Mouse (Mus musculus) adrenal gland, adult 8-10 months (tissue): ENCODE results near the gene Olfr643. TPM values are rescaled to one million over a fixed set of nuclear protein-coding genes. Genes with fewer than 3 reads are reported as not detected.
"Not testable (repeated sequence)": the region's sequence is repeated elsewhere in the genome, so short reads cannot be mapped to it uniquely, and the experiment has no call there.

Experiments used
- DNase-seq: peaks from one replicate; pipeline ENCODE4 v3.0.0; 2022
- total RNA-seq, 4 experiments: library from RNA; stranded (reverse); gene quantifications; 2 replicates each; pipeline ENCODE4 v1.2.4; 2022

Olfr643 gene
- total RNA-seq, 4 experiments from 2014 or later = not detected

- no peak for DNase-seq
Measured at GRCm38 (mm10) chr7:104017203-104017602, 120.0 kb downstream of the Olfr643 start, which contains the start of gene Olfr639. Gene Olfr639 (minus strand): TSS chr7:104017303.

GRCm38 (mm10) chr7:103999124-103999523 is 138.1 kb downstream of the Olfr643 start:
- DNase-seq = no peak

GRCm38 (mm10) chr7:103998446-103998845 is 138.8 kb downstream of the Olfr643 start, which contains the start of gene Olfr638:
Gene Olfr638 (plus strand): TSS chr7:103998746.
- DNase-seq = no peak

DNA sequence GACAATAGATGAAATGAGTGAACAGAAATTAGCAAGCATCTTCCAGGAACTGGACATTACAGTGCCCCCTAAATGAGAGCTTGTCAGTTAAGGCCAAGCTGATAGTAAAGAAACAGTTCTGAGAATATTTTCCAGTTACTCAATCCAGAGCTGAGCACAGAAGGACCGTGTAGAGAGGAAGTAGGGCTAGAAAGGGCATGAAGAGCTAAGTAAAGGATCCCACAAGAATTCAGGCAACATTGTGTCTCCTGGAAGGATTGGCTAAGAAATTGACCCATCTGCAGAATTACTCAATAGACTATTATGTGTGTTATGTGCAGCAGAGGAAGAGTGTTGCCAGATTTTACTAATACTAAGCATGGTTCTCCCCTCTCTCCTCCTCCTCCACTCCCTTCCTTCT is 165.4 kb downstream of the Olfr643 start:
- DNase-seq = no peak

GRCm38 (mm10) chr7:103970852-103971251 is 166.4 kb downstream of the Olfr643 start, which contains the start of gene Olfr635:
Gene Olfr635 (plus strand): TSS chr7:103971152.
- DNase-seq = no peak

GRCm38 (mm10) chr7:103966873-103967272 is 170.3 kb downstream of the Olfr643 start:
- DNase-seq = not testable (repeated sequence)

Other genes starting within 250 kb of the Olfr643 start
- gene Olfr64, start 242.9 kb downstream of the Olfr643 start, total RNA-seq = not detected
- gene Olfr65, start 233.9 kb downstream of the Olfr643 start, total RNA-seq = not detected
- gene Olfr631, start 208.6 kb downstream of the Olfr643 start, total RNA-seq = not detected
- gene Olfr632, start 203.1 kb downstream of the Olfr643 start, total RNA-seq = not detected
- not detected for gene Olfr633, start 193.0 kb downstream of the Olfr643 start, total RNA-seq
- gene Olfr635, start 166.3 kb downstream of the Olfr643 start, total RNA-seq = under 1 TPM in 3 of 4 experiments, not detected in 1; 0.03 to 0.06 (median 0.06) TPM
- not detected for gene Olfr638, start 138.7 kb downstream of the Olfr643 start, total RNA-seq
- under 1 TPM in 2 of 4 experiments, not detected in 2; 0.05 to 0.09 TPM for gene Olfr639, start 120.1 kb downstream of the Olfr643 start, total RNA-seq
- not detected for gene Olfr640, start 111.8 kb downstream of the Olfr643 start, total RNA-seq
- not detected for gene Olfr641, start 102.0 kb downstream of the Olfr643 start, total RNA-seq
- gene Olfr642, start 84.7 kb downstream of the Olfr643 start, total RNA-seq = not detected
- not detected for gene 4930516K23Rik, start 76.0 kb downstream of the Olfr643 start, total RNA-seq
- not detected for gene Olfr644, start 65.5 kb downstream of the Olfr643 start, total RNA-seq
- gene Olfr645, start 51.9 kb downstream of the Olfr643 start, total RNA-seq = not detected
- gene Olfr646, start 32.5 kb downstream of the Olfr643 start, total RNA-seq = not detected
- not detected for gene Ubqln5, start 7.6 kb downstream of the Olfr643 start, total RNA-seq
- not detected for gene Ubqln3, start 5.9 kb upstream of the Olfr643 start, total RNA-seq
- gene Ubqlnl, start 13.2 kb upstream of the Olfr643 start, total RNA-seq = not detected
- gene Olfm5, start 27.4 kb upstream of the Olfr643 start, total RNA-seq = not detected
- gene Olfr648, start 46.0 kb upstream of the Olfr643 start, total RNA-seq = under 1 TPM in 1 of 4 experiments, not detected in 3; 0.15 TPM
- gene Olfr649, start 58.6 kb upstream of the Olfr643 start, total RNA-seq = not detected
- gene Trim6, start 81.4 kb upstream of the Olfr643 start, total RNA-seq = 1 to 10 TPM in 2 of 4 experiments, under 1 TPM in 2; 0.41 to 1.8 (median 1.0) TPM
- 10 to 100 TPM in 3 of 4 experiments, 1 to 10 TPM in 1; 8.2 to 11.6 (median 11.0) TPM for gene Trim34a, start 107.1 kb upstream of the Olfr643 start, total RNA-seq
- gene Trim5, start 150.7 kb upstream of the Olfr643 start, total RNA-seq = 1 to 10 TPM; 4.7 to 6.5 (median 6.1) TPM
- 10 to 100 TPM; 17.0 to 20.9 (median 19.4) TPM for gene Trim12a, start 178.1 kb upstream of the Olfr643 start, total RNA-seq
- gene Trim34b, start 192.1 kb upstream of the Olfr643 start, total RNA-seq = 1 to 10 TPM in 1 of 4 experiments, under 1 TPM in 3; 0.38 to 2.0 (median 0.57) TPM
- gene Trim12c, start 216.0 kb upstream of the Olfr643 start, total RNA-seq = 10 to 100 TPM; 13.7 to 15.9 (median 15.1) TPM
- under 1 TPM in 3 of 4 experiments, not detected in 1; 0.06 to 0.24 (median 0.22) TPM for gene Trim30b, start 232.5 kb upstream of the Olfr643 start, total RNA-seq